In the genomic region with DNA sequence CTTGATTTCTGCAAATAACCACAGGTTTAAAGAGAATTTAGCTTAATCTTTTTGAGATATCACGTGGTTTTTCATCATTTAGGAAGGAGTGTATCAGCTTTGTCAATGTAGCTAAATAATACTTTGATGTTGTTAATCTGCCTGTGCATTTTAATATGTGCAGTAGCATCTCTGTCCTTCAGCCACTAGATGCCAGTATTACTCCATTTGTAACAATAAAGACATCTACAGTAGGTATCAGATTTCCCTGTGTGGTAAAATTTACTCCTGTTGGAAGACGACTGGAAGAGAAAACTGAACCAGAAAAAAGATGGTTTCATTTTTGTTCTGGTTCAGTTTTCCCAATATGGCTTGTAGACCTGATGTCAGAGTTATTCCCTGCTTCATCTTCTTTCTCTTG, we compare ENCODE assay signal across 8 mouse cellular contexts. TPM values are rescaled to one million over a fixed set of nuclear protein-coding genes. Genes with fewer than 3 reads are reported as not detected.
DNase-seq lines count a peak whose midpoint lies in the region; ATAC-seq lines count a peak whose summit lies in the region.
"Had no signal": no experiment of that assay in that cellular context is flagged by ENCODE, and none has a peak within 500 bp of the region (broad histone marks: within the 10 kb centered on the region; RNA-seq: fewer than 3 reads in every experiment).

No protein-coding gene starts in this region.

- no peaks in the 10 kb centered on the region for H3K9me3 ChIP-seq in forebrain, embryonic 14.5 days (replicated peaks; ENCODE audit: control insufficient read depth, low read length)
- H3K9me3 ChIP-seq in neural tube, embryonic 15.5 days (replicated peaks): no peaks in the 10 kb centered on the region

- no peak overlapping the region for H3K4me2 ChIP-seq in forebrain, embryonic 14.5 days (ENCODE audit: low read length)
- H3K4me2 ChIP-seq in neural tube, embryonic 15.5 days: no peak overlapping the region

- H3K27ac ChIP-seq in forebrain, embryonic 14.5 days (ENCODE audit: low read depth, low read length): no peak overlapping the region
- no peak overlapping the region for H3K27ac ChIP-seq in neural tube, embryonic 15.5 days (replicated peaks)

- H3K9ac ChIP-seq in forebrain, embryonic 14.5 days (ENCODE audit: low read length): no peak overlapping the region
- no peak overlapping the region for H3K9ac ChIP-seq in neural tube, embryonic 15.5 days (replicated peaks)

- H3K36me3 ChIP-seq in forebrain, embryonic 14.5 days (ENCODE audit: control insufficient read depth, insufficient read depth, low read length): peaks cover 58% of the 10 kb centered on the region
- peaks cover 40% of the 10 kb centered on the region for H3K36me3 ChIP-seq in neural tube, embryonic 15.5 days

- 38% methylated on average over 2 of the region's 2 CpGs for WGBS in forebrain, embryonic 14.5 days
- 47% methylated on average over 2 of the region's 2 CpGs for WGBS in neural tube, embryonic 15.5 days

- no peaks in the 10 kb centered on the region for H3K27me3 ChIP-seq in forebrain, embryonic 14.5 days (replicated peaks; ENCODE audit: control insufficient read depth, insufficient read depth, low read length)
- no peaks in the 10 kb centered on the region for H3K27me3 ChIP-seq in neural tube, embryonic 15.5 days (replicated peaks)

- peak; percentile 80 for ATAC-seq in forebrain, embryonic 14.5 days
- peak; percentile 73; the same call in 1 of the 2 replicates for ATAC-seq in neural tube, embryonic 15.5 days (ENCODE audit: low FRiP score)

- no peaks in the 10 kb centered on the region for H3K4me1 ChIP-seq in forebrain, embryonic 14.5 days (ENCODE audit: control insufficient read depth, insufficient read depth, low read length)
- 0 out of 2 replicates have a peak, but pooled peaks cover 5% of the 10 kb centered on the region for H3K4me1 ChIP-seq in neural tube, embryonic 15.5 days

- peak; percentile 59 for DNase-seq in layer of hippocampus, adult 9-10 months (ENCODE audit: low spot score)
- no peak for DNase-seq in layer of hippocampus, adult 8-10 months (ENCODE audit: low spot score in 2 of 2)
- peak; percentile 47 for DNase-seq in Muller cell, postnatal 12 days (ENCODE audit: inconsistent ontology term)
- peak; percentile 90 for DNase-seq in forebrain, embryonic 14.5 days (ENCODE audit: low spot score)
- DNase-seq in spleen, postnatal 36 days (ENCODE audit: low spot score in 2 of 2): no peak
- no peak for DNase-seq in adrenal gland, adult 18-20 months (ENCODE audit: low spot score in 2 of 2)
- DNase-seq: gastrocnemius, postnatal 10 days had no signal

- no peak overlapping the region for H3K4me3 ChIP-seq in forebrain, embryonic 14.5 days (ENCODE audit: low read depth, low read length)
- H3K4me3 ChIP-seq in neural tube, embryonic 15.5 days (replicated peaks): no peak overlapping the region

RNA-seq across cellular contexts. Expression of a gene that starts 11.4 kb away (rescaled TPM):
- total RNA-seq in layer of hippocampus, adult 8-10 months (2022): 10 to 100 TPM; 46.2 to 54.1 (median 51.5) TPM
- polyA plus RNA-seq in forebrain, embryonic 14.5 days (2014; fragmentation: Nextera tagmentation; extraction: Ambion mirVana): 24.6 and 29.9 TPM in 2 replicates
- polyA plus RNA-seq in neural tube, embryonic 15.5 days (2015; fragmentation: Nextera tagmentation; extraction: Ambion mirVana): 35.2 and 37.4 TPM in 2 replicates
- total RNA-seq in adrenal gland, adult 18-20 months (2021): 10 to 100 TPM; 36.6 to 40.5 TPM

Comparison
In these comparisons a context has a peak if more than half of its experiments do, and no peak if none do; other contexts are left out.
1. DNase-seq: peak in layer of hippocampus, adult 9-10 months (single experiment), Muller cell, postnatal 12 days (single experiment) and forebrain, embryonic 14.5 days (single experiment); none in layer of hippocampus, adult 8-10 months (0 of 2), spleen, postnatal 36 days (0 of 2) and adrenal gland, adult 18-20 months (0 of 2).